Mouse (Mus musculus): ENCODE results near the gene Lhfpl2.

The Lhfpl2 gene

GRCm38 (mm10) chr13:94140446-94140845 is 82.8 kb downstream of the Lhfpl2 start:
- DNase-seq (ENCODE audit: low read depth, low spot score), result no peak

DNA sequence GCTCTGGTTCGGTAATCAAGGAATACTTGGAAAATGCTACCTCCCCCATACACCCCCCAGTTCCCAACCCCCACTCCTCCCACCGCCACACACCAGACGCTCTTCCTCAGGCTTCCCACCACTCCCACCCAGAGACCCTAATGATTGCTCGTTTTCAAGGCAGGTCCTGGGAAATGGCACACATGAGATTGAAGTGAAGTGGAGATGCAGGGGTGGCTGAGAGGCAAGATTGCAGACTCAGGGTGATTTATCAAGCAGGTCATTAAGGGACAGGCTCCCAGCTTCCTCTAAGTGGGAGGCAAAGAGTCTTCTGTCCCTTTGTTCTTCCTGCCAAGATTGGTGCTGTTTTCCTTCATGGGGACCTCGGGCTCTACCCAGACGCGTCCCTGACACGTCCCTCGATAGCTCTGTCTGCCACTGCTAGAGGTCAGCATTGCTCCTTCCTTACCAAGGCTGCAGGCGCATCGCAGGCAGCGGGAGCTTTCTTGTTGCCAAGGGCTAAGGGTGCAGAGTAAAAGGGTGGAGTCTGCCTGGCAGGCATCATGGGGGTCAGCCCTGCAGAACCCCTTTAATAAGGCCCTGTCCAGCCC is 85.6 kb downstream of the Lhfpl2 start:
- DNase-seq (ENCODE audit: low read depth, low spot score), result no peak

DNA sequence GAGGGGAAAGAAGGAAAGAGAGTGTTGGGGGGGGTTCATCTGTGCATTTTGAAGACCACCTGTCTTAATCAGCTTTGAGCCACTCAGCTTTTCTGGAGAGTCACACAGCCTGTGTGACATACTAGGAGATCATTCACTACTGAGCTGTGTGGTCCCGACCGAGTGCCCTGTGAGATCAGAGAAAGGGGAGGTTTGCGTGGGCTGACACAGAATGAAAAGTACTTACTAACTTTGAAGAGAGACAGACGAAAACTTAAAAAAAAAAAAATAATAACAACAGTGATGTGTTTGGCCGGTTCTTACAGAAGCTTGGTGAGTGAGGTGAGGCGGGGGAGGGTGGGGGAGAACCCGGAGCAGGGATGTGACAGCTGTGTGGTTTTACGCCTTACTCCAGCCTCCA is 86.9 kb downstream of the Lhfpl2 start:
- DNase-seq (ENCODE audit: low read depth, low spot score), result no peak

- peak; percentile 34 for DNase-seq (ENCODE audit: low read depth, low spot score)
Observed at GRCm38 (mm10) chr13:94147257-94147656, 89.7 kb downstream of the Lhfpl2 start.

- no peak for DNase-seq (ENCODE audit: low read depth, low spot score)
Observed at GRCm38 (mm10) chr13:94149006-94149405, 91.4 kb downstream of the Lhfpl2 start.

- DNase-seq (ENCODE audit: low read depth, low spot score), result no peak
Observed at GRCm38 (mm10) chr13:94149781-94150180, 92.2 kb downstream of the Lhfpl2 start.

DNA sequence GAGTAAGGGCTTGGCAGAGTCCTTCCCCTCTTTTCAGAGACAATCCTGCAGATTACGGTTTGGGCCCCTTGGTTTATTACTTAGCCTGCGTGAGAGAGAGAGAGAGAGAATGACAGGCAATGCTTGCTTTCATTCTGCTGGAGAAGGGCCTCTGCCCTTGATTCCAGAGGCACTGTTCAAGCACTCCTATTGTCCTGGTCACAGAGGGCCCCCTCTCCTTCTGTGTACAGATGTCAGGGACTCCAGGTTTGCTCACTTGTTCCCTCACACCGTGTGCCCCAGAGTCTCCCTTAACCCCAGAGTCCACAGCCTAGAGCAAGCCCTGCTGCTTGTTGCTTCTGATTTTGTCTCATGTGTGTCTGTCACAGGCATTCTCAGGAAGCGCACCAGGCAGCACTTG is 93.7 kb downstream of the Lhfpl2 start:
- no peak for DNase-seq (ENCODE audit: low read depth, low spot score)

GRCm38 (mm10) chr13:94152836-94153235 is 95.2 kb downstream of the Lhfpl2 start:
- DNase-seq (ENCODE audit: low read depth, low spot score), result no peak

- no peak for DNase-seq (ENCODE audit: low read depth, low spot score)
Observed at GRCm38 (mm10) chr13:94153658-94154057, 96.1 kb downstream of the Lhfpl2 start.

- DNase-seq (ENCODE audit: low read depth, low spot score), result no peak
Observed at GRCm38 (mm10) chr13:94154512-94155296, 97.1 kb downstream of the Lhfpl2 start.

- no peak for DNase-seq (ENCODE audit: low read depth, low spot score)
Observed at GRCm38 (mm10) chr13:94155657-94156429, 98.2 kb downstream of the Lhfpl2 start.

DNA sequence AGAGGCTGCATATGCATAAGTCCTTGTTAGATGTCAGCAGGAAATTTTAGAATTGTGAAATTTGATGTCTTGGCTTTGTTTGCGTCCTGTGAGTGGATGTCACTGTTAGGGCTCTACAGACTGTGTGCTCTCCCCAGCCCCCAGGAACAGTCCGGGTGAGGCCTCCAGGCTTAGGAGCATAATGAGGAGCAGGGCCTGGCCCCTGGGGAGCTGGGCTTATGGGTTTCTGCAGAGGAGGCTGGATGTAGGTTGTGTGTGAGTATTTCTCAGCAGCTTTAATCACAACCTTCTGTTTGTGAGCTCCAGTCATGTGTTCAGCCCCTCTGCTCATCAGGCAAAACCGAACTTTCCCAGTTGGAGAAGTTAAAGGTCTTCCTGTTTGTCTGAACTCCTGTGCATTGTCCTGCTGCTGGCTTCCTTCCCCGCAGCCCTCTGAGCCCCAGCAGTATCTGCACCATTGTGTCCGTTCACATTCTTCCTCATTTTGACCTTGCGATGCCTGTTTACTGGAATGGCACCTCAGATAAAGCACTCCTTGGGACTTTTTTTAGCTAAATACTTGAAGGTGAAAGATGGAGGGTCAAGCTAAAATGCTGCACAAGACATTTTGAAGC is 101.4 kb downstream of the Lhfpl2 start:
- no peak for DNase-seq (ENCODE audit: low read depth, low spot score)

DNA sequence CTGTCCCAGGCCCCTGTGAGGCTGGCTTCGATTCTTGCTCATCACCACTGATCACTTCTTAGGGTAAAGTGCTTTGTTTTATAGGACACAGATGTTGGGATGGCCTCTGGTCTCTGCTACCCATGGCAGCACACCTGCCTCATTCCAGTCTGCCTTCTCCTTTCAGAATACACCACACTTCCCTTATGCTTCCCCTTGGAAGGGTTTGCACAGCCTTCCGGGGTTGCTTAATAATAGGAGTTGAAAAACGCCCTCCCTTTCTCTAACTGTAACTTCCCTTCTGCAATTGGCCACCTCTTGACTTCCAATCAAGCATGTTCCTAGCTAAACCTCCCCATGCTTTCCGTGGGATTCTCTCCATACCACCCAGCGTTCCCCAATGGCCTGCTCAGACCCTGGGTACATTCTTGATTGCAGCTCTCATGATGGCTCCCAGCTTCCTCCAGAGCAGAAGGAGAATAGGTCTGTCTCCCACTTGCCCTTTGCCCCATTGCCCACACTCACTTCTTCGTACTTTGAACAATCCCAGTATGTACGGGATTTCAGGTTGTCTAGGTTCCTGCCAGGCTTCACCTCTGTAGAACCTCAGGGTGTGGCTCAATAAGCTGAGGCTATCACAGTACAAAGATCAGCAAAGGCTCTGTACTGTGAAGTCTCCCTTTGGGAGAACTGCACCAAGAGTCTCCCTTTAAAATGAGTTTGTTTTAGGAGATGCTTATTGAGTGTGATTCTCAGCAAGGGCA is 102.1 kb downstream of the Lhfpl2 start:
- DNase-seq (ENCODE audit: low read depth, low spot score), result no peak

- DNase-seq (ENCODE audit: low read depth, low spot score), result no peak
Observed at GRCm38 (mm10) chr13:94164501-94164900, 106.9 kb downstream of the Lhfpl2 start.

DNA sequence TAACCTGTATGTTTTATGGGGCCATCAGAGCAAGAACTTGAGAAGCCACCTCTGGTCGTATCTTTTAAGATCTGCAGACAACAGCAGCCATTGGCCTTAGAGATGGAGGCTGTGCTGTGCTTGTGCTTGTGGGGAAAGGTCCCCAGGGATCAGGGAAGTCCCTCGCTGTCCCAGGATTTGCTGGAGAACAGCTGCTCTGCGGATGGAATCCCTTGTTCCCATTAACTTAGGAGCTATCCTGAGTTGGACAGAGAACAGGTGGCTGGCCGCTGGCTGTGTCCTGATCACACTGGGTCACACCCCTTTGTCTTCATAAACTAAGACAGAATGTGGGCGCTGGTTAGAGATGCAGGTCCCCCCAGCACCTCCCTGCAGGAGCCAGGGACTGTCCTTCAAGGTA is 110.7 kb downstream of the Lhfpl2 start:
- DNase-seq (ENCODE audit: low read depth, low spot score), result no peak

- DNase-seq (ENCODE audit: low read depth, low spot score), result no peak
Observed at GRCm38 (mm10) chr13:94169325-94169916, 111.8 kb downstream of the Lhfpl2 start.

GRCm38 (mm10) chr13:94171612-94172011 is 114.0 kb downstream of the Lhfpl2 start:
- no peak for DNase-seq (ENCODE audit: low read depth, low spot score)

- DNase-seq (ENCODE audit: low read depth, low spot score), result peak; percentile 64
Observed at GRCm38 (mm10) chr13:94172533-94173310, 115.1 kb downstream of the Lhfpl2 start.

GRCm38 (mm10) chr13:94173633-94174576 is 116.3 kb downstream of the Lhfpl2 start:
- no peak for DNase-seq (ENCODE audit: low read depth, low spot score)

Data from telencephalon, adult 2 months (tissue).